Mouse (Mus musculus) intestine, postnatal 0 days (tissue): ENCODE results near the gene Med12l. TPM values are rescaled to one million over a fixed set of nuclear protein-coding genes. Genes with fewer than 3 reads are reported as not detected.

Source experiments
- ATAC-seq: fragments of 200-750 bp; cut with Nextera tagmentation; 2 replicates; pipeline ENCODE4 v1.8.0; 2017; ENCODE audit warnings: mild to moderate bottlenecking, moderate TSS enrichment, moderate library complexity
- H3K27ac ChIP-seq: fragments of 300-500 bp; sonication (generic); 2 replicates; pipeline ENCODE4 v1.5.1; 2014; ENCODE audit warnings: mild to moderate bottlenecking, low read depth, low read length, moderate library complexity
- H3K27me3 ChIP-seq: fragments of 300-500 bp; sonication (generic); replicated peaks from 2 replicates; pipeline ENCODE4 v1.6.1; 2014; ENCODE audit warnings: low read length, mixed read lengths; ENCODE audit not compliant: control insufficient read depth, insufficient read depth
- H3K36me3 ChIP-seq: fragments of 300-500 bp; sonication (generic); 2 replicates; pipeline ENCODE4 v1.6.1; 2014; ENCODE audit warnings: mild to moderate bottlenecking, moderate library complexity; ENCODE audit not compliant: control insufficient read depth, insufficient read depth
- H3K4me1 ChIP-seq: fragments of 300-500 bp; sonication (generic); replicated peaks from 2 replicates; pipeline ENCODE4 v1.6.1; 2014; ENCODE audit warnings: antibody characterized with exemption, low read length, mixed read lengths; ENCODE audit not compliant: control insufficient read depth, insufficient read depth
- H3K4me2 ChIP-seq: fragments of 300-500 bp; sonication (generic); replicated peaks from 2 replicates; pipeline ENCODE4 v1.6.1; 2014; ENCODE audit warnings: low read depth, mild to moderate bottlenecking, moderate library complexity
- H3K4me3 ChIP-seq: fragments of 300-500 bp; sonication (generic); 2 replicates; pipeline ENCODE4 v1.5.1; 2014; ENCODE audit warnings: low read depth, low read length
- H3K9ac ChIP-seq: fragments of 300-500 bp; sonication (generic); 2 replicates; pipeline ENCODE4 v1.6.1; 2014; ENCODE audit warnings: mild to moderate bottlenecking, low read depth, low read length
- H3K9me3 ChIP-seq: fragments of 300-500 bp; sonication (generic); 2 replicates; pipeline ENCODE4 v1.6.1; 2016; ENCODE audit warnings: mixed run types; ENCODE audit not compliant: control insufficient read depth
- CTCF ChIP-seq: sonication (generic); IDR thresholded peaks from 2 replicates; pipeline ENCODE4 v1.5.1; 2016; ENCODE audit warnings: low read depth, mild to moderate bottlenecking, control low read depth, antibody characterized with exemption, moderate library complexity
- WGBS: fragments of 180-500 bp; shearing (Covaris S2); extraction: QIAGEN DNeasy Blood & Tissue Kit; methylation state at CpG from one replicate; pipeline ENCODE4 v1.1.7; 2014; 5-methylcytosine and 5-hydroxymethylcytosine counted together
- polyA plus RNA-seq: library from polyadenylated mRNA; unstranded; fragments of >200 nt; fragmentation: Nextera tagmentation; extraction: Ambion mirVana; gene quantifications from 2 replicates; pipeline ENCODE4 v1.2.1, GENCODE M21; 2015

Med12l gene
- polyA plus RNA-seq, 1 experiment from 2014 or later = 0.42 TPM

GRCm38 (mm10) chr3:59360102-59360501 lies 354.5 kb downstream of the Med12l start:
- no peaks in the 10 kb centered on the region for H3K27me3 ChIP-seq
- H3K36me3 ChIP-seq = no peaks in the 10 kb centered on the region
- no peak overlapping the region for H3K27ac ChIP-seq
- no peak for TF ChIP-seq CTCF
- ATAC-seq = no peak
- no peak overlapping the region for H3K4me2 ChIP-seq
- no peak overlapping the region for H3K9ac ChIP-seq
- H3K4me3 ChIP-seq = no peak overlapping the region
- H3K4me1 ChIP-seq = no peaks in the 10 kb centered on the region
- no peaks in the 10 kb centered on the region for H3K9me3 ChIP-seq

DNA sequence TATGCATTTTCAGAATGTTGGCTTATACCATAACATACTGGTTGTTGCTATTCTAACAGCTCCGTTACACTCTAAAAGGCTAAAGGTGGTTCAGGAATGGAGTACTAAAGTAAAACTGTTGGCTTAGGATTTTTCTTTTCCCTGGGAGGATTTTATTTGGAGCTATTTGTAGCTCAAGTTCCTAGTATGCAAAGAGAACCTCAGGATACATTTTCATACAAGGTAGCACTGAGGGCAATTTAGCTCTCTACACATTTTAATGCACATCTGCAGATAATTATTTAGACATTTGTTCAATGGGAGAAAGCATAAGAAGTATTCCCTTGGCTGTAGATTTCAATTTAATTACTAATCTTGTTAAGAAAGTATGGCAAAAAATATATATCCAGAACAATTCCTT lies 356.3 kb downstream of the Med12l start:
- Histone ChIP-seq H3K27me3 (no peaks in the 10 kb centered on the region), H3K4me1 (no peaks in the 10 kb centered on the region), H3K36me3 (no peaks in the 10 kb centered on the region), H3K9ac (no peak overlapping the region), H3K4me2 (no peak overlapping the region), H3K4me3 (no peak overlapping the region), H3K27ac (no peak overlapping the region), H3K9me3 (no peaks in the 10 kb centered on the region)
- 93% methylated on average over 1 of the region's 1 CpGs for WGBS
- ATAC-seq = no peak
- no peak for TF ChIP-seq CTCF

Other genes starting within 250 kb of the Med12l start
- gene Mindy4b-ps, start 183.5 kb upstream of the Med12l start, polyA plus RNA-seq = not detected in 2 replicates
- gene Clrn1, start 120.5 kb upstream of the Med12l start, polyA plus RNA-seq = not detected in 2 replicates
- gene Gpr171, start 96.0 kb downstream of the Med12l start, polyA plus RNA-seq = 0.51 and 0.57 TPM in 2 replicates
- gene P2ry14, start 147.8 kb downstream of the Med12l start, polyA plus RNA-seq = 20.3 and 21.5 TPM in 2 replicates
- gene Gpr87, start 189.3 kb downstream of the Med12l start, polyA plus RNA-seq = not detected in 2 replicates
- gene P2ry13, start 205.1 kb downstream of the Med12l start, polyA plus RNA-seq = 0.94 and 1.2 TPM in 2 replicates